Mouse (Mus musculus) monocyte, adult 2 months (primary cell): ENCODE results near the gene Def8.
"Not testable (repeated sequence)": the region's sequence is repeated elsewhere in the genome, so short reads cannot be mapped to it uniquely, and the experiment has no call there.

Experiments used
- DNase-seq, 2 experiments: peaks; one replicate each; pipeline ENCODE4 v3.0.0; 2022; ENCODE audit warnings: low spot score in 2 of 2, low read depth in 1 of 2

The Def8 gene

DNA sequence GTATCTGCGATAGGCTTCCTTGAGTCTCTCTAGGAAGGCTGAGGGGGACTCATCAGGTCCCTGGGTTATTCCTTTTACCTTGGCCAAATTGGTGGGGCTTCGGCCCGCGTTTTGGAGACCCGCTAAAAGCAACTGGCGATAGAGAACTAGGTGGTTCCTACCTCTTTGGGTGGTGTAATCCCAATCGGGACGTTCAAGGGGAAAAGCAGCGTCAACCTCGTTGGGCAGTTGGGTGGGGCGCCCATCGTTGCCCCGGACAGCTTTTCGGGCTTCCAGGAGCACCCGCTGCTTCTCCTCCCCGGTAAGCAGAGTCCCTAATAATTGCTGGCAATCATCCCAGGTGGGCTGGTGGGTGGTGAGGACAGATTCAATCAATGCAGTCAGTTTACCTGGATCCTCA lies 9.1 kb downstream of the Def8 start:
- no peak for DNase-seq

DNA sequence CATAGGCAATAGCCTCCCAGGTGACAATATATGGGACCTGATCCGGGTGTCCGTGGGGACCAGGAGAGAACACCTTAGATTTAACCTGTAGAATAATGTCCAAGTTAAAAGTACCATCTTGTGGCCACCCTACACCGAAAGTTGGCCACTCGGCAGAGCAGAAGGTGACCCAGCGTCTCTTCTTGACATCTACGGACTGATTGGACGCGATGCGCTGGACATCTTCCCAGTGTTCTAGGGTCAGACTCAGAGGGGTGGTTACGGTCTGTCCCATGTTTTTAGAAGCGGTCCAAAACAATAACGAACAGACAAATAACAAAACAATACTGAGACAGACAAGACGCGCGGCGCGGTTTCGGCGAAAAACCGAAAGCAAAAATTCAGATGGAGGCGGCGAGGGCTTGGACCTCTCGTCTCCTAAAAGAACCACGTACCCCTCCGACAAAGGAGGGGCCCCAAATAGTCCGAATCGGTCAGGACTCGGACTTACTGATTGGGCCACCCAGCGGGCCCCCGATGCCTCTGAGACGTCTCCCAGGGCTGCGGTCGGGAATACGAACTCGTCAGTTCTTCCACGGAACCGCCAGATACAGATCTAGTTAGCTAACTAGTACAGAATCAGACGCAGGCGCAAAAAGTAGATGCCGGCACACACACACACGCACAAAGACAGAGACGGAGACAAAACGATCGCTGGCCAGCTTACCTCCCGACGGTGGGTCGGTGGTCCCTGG lies 10.1 kb downstream of the Def8 start:
- DNase-seq, result not testable (repeated sequence)

DNA sequence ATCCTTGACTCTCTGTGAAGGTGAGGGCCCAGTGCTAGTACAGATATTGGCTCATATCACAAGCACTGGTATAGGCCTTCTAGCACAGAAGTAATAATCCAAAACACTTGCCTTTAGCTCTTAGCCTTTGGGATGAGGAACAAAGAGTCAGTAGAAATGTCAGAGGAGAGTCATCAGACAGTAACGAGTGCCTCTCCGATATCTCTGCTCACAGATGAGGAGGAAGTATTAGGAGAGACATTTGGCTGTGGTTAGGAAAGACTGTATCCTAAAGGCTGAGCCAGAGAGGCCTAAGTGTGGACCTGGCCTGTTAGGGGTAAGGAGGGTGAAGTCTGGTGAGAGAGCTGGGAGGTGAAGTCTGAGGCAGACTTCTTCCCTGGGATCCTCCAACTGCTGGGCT lies 18.5 kb downstream of the Def8 start:
- no peak for DNase-seq

DNA sequence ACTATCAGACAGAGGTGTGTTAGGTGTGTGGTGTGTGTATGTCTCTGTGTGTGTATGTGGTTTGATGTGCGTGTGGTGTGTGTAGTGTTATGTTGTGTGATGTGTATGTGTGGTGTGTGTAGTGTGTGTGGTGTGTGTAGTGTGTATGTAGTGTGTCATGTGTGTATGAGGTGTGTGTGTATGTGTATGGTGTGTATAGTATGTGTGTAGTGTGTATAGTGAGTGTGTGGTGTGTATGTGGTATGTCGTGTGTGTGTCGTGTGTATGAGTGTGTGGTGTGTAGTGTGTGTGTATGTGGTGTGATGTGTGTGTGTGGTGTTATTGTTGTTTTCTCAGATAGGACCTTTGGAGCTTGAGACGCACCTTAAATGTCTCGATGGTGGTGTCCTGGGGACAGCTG lies 19.0 kb downstream of the Def8 start:
- DNase-seq, result no peak

DNA sequence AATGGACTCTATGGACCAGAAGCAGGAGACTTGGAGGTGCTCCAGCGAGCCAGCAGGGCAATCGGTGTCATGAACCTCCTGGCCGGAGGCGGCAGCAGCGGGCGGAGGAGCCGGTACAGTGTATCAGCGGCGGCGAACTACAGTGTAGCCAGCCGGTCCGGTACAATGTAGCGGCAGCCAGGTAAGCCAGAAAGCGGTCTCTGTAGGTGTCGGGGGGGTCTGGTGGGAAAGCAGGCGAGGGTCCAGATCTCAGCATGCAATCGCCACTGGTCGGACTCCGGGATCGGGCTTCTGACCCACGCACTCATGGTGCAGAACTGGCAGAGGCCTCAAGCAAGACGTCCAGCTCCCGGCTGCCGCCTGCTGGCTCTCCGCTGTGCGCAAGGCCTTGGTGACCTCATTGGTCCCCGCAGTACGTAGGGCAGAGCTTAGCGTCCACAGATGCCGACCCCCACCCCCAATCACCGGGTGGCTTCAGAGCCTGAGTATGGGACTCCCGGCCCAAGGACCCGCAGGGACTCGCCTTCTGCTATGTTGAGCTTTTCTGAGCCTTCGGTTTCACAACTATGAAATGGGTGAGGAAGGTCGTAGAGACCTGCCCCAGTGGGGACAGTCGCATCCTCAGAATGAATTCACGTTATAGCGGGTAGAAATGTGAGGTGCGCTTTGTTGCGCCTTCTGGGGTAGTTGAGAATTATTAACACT lies 19.7 kb downstream of the Def8 start:
- peak; percentile 80 to 89 for DNase-seq

DNA sequence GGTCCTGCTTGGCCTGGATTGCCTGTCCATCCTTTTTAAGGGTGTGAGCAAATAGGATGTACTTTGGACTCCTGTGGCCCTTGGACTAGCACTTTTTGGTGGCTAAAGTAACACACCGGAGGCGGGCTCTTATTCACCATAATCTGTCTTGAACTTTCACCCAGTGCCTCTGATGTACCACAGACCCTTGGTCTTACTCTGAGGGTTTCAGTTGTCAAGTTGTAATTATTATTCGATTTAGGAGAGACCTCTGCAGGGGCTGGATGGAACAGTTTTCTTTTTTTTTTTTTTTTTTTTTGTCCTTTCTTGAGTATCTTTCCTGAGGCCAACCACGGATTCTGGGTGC lies 20.2 kb downstream of the Def8 start:
- DNase-seq, result no peak

DNA sequence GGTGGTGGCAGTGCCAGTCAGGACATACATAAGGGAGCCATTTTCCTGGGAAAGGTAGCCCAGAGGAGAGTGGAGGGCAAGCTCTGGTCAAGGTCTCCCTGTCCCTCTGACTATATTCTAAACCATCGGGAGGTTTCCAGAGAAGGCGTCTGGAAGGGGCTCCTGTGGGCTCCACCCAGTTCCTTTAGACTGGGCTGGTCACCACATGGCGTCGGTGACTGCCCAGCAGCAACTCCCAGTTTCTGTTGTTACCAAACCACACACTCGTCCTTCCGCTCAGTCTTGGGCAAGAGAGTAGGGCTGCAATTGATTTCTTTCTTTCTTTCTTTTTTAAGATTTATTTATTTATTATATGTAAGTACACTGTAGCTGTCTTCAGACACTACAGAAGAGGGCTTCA lies 20.8 kb downstream of the Def8 start:
- DNase-seq, result peak; percentile 12 to 29

DNA sequence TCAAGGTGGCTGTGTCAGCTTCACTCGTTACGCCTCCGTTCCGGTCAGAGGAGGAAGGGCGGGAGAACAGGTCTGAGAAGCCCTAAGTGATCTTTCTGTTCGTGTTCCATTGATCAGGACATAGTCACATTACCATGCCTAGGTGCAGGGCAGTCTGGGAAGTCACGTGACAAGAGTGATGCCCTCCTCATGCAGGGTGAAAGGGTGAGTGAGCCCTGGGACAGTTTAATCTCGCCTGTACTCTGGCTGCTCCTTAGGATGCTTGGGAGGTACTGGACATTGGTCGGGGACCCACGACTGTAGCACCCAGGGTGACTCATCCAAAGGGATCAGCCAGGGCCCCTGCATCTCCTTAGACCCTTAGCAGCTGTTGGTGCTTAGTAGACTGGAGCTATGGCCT lies 22.7 kb downstream of the Def8 start:
- no peak for DNase-seq

DNA sequence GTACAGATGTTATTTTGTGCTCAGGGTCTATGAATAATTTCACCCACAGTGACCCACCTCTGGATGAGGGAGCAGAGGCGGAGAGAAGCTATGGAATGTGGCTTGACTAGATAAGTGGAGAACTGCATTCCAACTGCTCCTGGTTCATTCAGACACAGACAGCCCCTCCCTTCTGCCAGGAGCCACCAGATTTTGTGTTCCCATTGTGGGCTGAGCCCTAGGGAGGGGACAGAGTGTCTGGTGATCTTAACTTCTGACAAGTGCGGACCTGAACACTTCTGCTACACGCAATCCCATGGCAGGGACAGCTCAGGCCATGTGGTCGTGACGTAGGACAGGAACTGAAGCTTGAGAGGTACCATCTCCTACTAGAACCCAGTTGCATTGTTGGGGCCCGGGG lies 23.5 kb downstream of the Def8 start:
- DNase-seq, result no peak

DNA sequence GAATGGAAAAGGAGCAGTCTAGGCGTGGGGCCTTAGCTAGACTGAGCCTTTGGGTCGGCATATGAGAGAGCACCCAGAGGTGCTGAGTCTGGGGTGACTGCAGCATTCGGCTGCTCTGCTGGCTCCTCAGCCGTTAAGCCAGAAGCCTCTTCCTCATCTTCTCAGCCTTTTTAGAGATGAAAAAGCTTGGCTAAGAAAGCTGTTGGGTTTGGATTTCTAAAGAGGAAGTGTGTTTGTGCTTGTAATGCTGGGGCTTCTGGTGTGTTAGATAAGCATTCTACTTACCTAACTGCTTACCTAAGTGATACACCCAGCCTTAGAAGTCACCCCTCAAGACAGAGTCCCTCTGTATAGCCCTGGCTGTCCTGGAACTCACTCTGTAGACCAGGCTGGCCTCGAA lies 27.5 kb downstream of the Def8 start:
- no peak for DNase-seq

DNA sequence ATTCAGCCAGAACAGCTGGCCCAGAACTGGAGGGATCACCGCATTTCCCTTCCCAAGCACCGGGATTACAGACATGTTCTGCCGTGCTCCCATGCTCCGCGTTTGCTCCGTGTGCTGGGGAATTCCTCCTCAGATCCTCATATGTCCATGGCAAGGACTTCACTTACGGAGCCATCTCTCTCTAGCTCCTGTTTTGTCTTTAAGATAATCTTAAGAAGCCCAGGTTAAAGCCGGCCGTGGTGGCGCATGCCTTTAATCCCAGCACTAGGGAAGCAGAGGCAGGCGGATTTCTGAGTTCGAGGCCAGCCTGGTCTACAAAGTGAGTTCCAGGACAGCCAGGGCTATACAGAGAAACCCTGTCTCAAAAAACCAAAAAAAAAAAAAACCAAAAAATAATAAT lies 28.4 kb downstream of the Def8 start:
- not testable (repeated sequence) for DNase-seq

DNA sequence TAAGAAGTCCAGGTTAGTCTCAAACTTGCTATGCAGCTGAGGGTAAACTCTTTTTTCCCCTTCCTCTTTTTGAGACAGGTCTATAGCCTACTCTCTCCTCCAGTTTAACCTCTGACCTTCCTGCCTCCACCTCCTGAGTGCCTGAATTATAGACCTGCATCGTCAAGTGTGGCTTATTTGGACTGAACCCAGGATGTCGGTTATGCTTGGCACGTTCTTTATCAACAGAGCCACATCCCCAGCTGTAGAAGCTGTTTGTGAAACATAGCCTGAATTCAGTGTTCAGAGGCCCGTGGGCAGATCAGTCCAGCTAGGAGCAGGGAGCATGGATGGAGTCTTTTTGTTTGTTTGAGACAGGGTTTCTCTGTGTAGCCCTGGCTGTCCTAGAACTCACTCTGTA lies 28.8 kb downstream of the Def8 start:
- DNase-seq, result no peak

DNA sequence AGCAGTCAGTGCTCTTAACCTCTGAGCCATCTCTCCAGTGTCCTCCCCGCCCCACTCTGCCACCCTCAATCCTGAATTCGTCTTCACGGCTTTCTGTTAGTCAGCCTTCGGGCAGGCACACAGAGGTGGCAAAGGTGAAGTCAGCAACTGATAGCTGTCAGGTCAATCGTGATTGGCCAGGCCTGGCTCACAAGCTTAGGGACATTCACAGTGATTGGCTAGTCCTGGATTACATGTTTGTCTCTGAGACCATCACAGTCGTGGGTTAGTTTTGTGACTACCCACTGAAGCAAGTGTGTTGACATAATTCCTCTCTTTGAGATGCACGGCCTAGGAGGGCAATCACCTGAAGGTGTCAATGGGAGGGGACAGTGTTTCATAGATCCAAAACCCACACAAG lies 30.0 kb downstream of the Def8 start:
- DNase-seq, result no peak

DNA sequence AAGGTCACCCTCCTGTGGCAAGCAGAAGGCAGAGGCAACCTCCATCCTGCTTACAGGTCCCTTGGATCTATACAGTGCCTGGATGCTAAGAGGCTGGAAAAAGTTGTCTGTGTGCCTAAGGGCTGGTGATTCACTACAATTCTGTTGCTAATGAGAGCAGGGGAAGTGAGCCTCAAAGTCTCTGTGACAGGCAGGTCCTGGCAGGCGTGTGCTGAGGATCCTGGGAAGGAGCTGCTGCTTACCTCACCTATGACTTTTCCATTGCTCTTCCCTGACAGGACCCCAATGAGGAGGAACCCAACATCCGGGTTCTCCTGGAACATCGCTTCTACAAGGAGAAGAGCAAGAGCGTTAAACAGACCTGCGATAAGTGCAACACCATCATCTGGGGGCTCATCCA lies 30.6 kb downstream of the Def8 start:
- no peak for DNase-seq

DNA sequence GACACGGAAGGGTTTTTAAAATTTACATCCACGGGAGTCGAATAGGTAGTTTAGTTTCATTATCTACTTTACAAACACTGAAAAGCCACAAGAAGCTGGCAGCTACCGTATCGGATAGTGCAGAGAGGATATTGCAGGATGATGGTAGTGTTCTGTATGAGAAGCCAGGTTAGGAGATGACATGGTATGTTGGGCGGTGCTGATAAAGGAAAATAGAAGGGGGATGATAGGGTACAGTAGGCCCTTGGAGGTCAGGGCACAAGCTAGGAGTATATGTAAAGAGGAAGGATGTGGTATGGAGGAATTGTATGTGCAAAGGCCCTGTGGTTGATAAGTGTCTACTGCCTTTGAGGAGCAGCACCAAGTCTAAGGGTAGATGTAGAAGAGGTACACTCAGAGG lies 31.2 kb downstream of the Def8 start:
- no peak for DNase-seq

DNA sequence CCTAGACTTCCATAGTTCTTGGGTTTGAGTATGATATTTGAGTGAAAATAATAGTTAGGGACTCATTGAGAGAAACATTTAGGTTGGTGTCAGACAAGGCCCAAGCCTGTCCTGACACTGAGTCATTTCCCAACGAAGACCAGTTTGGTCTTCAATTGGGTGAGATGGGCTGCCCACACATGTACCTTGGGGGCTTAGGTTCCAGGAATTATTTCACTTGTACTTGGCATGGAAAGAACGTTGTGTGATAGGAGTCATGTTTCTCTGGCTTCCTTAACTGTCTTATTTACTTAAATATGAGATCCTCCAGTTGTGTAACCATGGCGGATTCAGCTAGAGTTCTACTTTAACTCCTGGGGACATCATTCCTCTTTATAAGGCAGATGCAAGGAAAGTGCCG lies 40.3 kb downstream of the Def8 start:
- no peak for DNase-seq

DNA sequence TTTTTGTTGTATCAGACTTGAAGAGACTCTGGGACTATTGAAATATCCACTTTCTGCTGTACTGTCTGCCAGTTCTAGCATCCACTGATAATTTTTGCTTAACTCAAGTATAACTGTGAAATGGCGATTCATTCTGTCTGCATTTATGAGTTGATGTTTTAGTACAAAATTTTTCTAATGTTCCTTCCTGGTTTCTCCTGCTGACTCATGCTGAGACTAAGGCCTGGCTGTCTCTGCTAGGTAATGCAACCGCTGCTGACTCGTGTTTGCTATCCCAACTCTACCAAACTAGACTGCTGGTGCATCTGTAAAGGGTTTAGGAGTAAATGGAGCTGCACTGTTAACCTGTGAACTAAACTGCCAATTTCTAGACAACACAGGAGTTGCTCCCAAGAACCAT lies 44.1 kb downstream of the Def8 start:
- no peak for DNase-seq

DNA sequence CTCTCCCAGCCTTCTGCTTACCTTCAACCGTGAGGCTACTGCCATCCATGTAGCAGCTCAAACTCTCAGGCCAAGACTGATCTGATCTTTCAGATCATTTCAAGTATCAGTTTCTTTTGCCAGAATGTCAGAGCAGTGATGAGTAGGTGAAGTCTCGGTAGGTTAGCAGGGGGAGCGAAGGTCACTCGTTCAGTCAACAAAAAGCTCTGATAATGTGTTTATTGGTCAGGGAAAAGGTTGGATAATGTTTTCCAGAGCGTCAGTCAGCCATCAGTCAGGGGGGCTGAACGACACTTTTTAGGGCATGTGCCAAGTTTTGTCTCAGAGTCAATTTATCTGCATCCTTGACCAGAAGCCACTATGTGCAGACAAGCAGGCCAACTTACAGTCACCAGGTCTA lies 49.7 kb downstream of the Def8 start:
- DNase-seq, result not testable (repeated sequence)

DNA sequence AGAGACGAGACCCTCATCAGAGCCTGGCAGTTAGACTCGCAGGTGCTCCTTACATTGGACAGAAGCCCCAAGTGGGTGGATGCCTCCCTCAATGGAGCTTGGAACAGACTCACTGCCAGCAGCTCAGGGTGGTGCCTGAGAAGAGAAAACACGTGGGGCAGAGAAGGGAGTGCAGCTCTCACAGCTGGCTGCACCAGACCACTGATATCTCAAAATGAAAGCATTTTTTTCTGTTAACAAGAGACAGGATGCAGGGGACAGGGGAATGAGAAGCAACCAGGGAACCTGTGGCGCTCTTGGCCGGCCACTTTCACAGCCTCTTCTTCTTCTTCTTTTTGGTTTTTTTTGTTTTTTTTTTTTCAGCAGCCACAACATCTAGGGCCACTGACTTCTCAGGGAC lies 51.2 kb downstream of the Def8 start:
- not testable (repeated sequence) for DNase-seq

DNA sequence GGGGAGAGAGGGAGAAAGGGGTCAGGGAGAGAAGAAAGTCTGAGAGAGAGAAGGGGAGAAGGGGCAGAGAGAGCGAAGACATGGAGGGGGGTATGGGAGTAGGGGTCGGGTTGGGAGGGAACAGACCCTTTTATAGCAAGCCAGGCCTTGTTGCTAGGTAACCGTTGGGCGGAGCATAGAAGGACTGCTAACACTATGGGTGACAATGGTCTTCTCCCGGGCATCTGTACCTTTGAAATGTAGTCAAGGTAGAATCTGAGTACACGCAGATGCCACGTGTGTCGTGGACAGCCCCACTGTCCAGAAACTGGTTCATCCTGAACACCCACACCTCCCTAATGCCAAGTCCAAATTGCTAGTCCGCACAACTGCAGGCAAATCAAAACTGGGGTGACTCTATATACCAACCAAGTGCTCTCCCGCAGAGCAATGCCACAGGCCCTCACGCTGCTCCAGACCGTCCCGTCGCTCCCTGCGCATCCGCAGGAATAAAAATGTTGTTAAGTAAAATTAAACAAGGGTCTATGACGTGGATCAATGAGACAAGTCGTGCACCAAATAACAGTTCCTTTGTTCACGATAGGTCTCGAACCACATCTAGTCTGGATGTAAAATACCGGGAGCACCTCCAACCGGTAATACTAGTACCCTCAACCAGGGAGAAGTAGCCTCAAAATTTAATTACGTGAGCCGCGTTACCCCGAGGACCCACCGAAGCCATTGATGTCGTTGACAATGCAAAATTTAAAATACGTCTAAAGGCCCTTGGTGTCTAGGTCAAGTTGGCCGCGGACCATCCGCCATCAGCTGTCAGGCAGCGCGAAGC lies 53.8 kb downstream of the Def8 start:
- DNase-seq, result no peak

DNA sequence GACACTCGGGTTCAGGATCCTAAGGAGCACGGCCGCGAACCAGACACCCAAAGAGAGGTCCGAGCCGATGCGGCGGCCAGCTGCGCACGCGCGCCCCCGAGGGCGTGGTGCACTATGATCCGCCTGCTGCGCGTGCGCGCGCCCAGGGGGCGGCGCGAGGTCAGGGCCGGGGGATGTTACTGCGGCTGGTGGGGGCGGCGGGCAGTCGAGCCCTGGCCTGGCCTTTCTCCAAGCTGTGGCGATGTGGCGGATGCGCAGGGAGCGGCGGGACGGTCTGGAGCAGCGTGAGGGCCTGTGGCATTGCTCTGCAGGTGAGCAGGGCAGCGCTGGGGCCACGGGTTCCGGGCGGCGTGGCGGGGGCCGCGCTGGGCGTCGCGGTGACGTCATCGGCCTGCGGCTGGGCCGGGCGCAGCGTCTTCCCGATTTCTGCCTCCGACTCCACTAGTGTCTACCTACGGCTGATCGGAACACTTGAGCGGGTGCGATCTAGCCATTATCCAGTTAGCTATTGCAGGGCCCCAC lies 54.5 kb downstream of the Def8 start, which contains the start of gene Afg3l1:
Afg3l1 (plus strand) TSS at position 167 of the 522 bp plus-strand sequence.
- peak; percentile 79 to 91 for DNase-seq
